Mouse (Mus musculus): ENCODE results near the gene Pitpnm2. TPM values are rescaled to one million over a fixed set of nuclear protein-coding genes. Genes with fewer than 3 reads are reported as not detected.

The Pitpnm2 gene
- polyA plus RNA-seq, 2 experiments: 1.9 to 4.7 TPM

DNA sequence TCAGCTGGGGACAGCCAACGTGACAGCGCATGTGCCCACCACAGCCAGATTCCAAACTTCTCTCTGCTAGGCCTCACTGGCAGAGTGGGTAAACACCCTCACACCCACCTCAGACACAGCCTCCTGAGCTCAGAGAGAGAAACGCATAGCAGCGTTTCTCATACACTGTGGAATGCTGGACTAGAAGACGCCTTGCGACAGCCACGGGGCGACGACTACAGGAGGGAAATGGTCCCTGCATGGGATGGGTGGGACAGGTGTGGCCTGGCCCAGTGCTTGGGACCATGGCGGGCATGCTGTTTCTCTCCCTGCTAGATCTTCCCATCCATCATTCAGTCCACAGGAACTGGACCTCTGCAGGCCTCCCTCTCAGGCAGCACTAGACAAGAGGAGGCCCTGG is 167.1 kb downstream of the Pitpnm2 start:
- H3K4me3 ChIP-seq (ENCODE audit: insufficient read depth in 1 of 2, low read depth in 2 of 2, low read length in 2 of 2): no peak overlapping the region
- 0 out of 4 replicates have a peak, but pooled peaks cover 0 to 4% of the 10 kb centered on the region in 2 experiments for H3K4me1 ChIP-seq (replicated peaks; ENCODE audit: control insufficient read depth in 2 of 2, insufficient read depth in 2 of 2, low read length in 1 of 2)
- no peaks in the 10 kb centered on the region for H3K27me3 ChIP-seq (ENCODE audit: control insufficient read depth, insufficient read depth, low read length)
- H3K9me3 ChIP-seq (ENCODE audit: control insufficient read depth, low read length): no peaks in the 10 kb centered on the region
- no peaks in the 10 kb centered on the region for H3K36me3 ChIP-seq (replicated peaks; ENCODE audit: control insufficient read depth, insufficient read depth, low read depth)
- 74% methylated on average over 10 of the region's 10 CpGs for WGBS (ENCODE audit: insufficient replicate concordance)
- no peak for DNase-seq (ENCODE audit: low read depth in 3 of 3, low spot score in 3 of 3)
- H3K4me2 ChIP-seq (ENCODE audit: low read depth): no peak overlapping the region
- no peak overlapping the region for H3K27ac ChIP-seq
- no peak overlapping the region for H3K9ac ChIP-seq (replicated peaks)
- ATAC-seq (ENCODE audit: insufficient read depth): no peak
- no peak for TF ChIP-seq CTCF (IDR thresholded peaks at IDR 0.05; ENCODE audit: low read depth)
- no peak for TF ChIP-seq EP300 (IDR thresholded peaks at IDR 0.05; ENCODE audit: low read depth)

DNA sequence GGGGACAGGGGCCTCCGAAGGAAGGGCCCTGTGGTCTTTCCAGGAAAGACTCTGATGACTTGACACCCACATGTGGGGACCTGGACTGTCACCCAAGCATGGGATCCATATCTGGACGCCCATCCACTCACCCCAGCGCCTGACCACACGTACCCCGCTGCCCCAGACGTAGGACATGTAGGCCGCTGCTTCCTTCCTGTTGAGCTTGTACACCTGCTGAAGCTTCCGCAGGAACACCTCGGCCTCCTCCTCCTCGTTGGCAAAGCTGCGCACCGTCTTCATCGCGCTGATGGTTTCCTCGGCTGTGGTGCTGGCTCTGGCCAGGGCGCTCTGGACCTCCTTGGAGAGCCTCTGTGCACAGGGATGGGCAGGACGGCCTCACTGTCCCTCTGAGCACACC is 169.7 kb downstream of the Pitpnm2 start:
- DNase-seq (ENCODE audit: low read depth in 3 of 3, low spot score in 3 of 3) (no peak), ATAC-seq (ENCODE audit: insufficient read depth) (no peak)
- no peak overlapping the region for H3K9ac ChIP-seq (replicated peaks)
- peaks cover 0 to 18% of the 10 kb centered on the region in 2 experiments; a peak in 2 of 4 replicates for H3K4me1 ChIP-seq (replicated peaks; ENCODE audit: control insufficient read depth in 2 of 2, insufficient read depth in 2 of 2, low read length in 1 of 2)
- no peaks in the 10 kb centered on the region for H3K27me3 ChIP-seq (ENCODE audit: control insufficient read depth, insufficient read depth, low read length)
- TF ChIP-seq EP300 (IDR thresholded peaks at IDR 0.05; ENCODE audit: low read depth) (no peak), CTCF (IDR thresholded peaks at IDR 0.05; ENCODE audit: low read depth) (no peak)
- H3K4me2 ChIP-seq (ENCODE audit: low read depth): no peak overlapping the region
- H3K4me3 ChIP-seq (ENCODE audit: insufficient read depth in 1 of 2, low read depth in 2 of 2, low read length in 2 of 2): no peak overlapping the region
- H3K36me3 ChIP-seq (replicated peaks; ENCODE audit: control insufficient read depth, insufficient read depth, low read depth): no peaks in the 10 kb centered on the region
- no peaks in the 10 kb centered on the region for H3K9me3 ChIP-seq (ENCODE audit: control insufficient read depth, low read length)
- H3K27ac ChIP-seq: no peak overlapping the region
- WGBS (ENCODE audit: insufficient replicate concordance): 56% methylated on average over 17 of the region's 17 CpGs

DNA sequence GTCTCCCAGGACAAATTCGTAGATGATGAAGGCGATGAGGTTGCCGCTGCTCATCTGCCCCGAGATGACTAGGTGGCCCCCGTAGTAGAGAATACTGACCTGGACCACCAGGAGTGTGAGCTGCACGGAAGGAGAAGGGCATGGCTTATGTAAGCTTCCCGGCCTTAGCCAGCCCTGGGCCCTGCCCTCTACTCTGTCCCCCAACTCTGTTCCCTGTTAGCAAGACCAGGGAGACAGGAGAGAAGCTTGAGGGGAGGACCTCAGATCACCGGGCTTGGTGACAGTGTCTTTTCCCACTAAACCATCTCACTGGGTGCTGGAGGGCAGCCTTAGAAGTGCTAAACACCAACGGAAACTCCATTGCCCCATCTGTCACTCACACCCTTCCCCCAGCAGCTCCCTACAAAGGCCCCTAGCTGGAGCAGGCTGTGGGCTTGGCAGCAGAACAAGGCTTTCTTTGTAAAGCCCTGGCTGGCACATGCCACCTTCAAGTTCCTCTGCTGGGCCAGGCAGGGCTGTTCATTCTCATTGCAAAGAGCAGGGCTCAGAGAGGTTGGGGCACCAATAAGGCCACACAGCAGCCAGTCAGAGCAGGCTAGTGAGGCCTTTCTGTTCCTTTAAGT is 170.7 kb downstream of the Pitpnm2 start:
- ATAC-seq (ENCODE audit: insufficient read depth): no peak
- no peak overlapping the region for H3K4me2 ChIP-seq (ENCODE audit: low read depth)

DNA sequence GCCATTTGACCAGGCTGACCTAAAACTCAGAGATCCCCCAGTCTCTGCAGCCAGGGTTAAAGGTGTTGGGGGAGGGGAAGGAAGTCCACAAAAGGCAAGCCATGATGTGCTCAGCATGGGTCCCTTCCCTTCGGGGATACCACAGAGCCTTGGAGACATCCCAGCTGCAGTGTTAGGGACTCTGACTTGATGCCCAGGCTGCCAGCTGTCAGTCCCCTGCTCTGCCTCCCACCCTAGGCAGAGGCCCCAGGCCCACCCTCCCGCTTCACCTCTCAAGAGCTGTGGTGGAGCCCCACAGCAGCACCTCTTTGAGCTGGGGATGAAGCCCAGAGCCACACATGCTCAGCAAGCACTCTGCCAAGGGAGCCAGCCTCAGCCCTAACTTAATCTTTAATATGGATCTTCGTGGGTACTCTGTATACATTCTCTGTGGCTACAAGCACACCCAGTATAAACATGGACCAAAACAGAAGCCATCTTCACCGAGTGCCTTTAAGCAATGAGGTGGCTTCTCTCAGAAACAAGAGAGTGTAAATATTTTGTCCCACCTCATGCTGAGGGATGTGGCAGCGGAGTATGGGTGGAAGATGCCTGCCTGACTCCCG is 171.6 kb downstream of the Pitpnm2 start:
- H3K27ac ChIP-seq: no peak overlapping the region
- H3K36me3 ChIP-seq (replicated peaks; ENCODE audit: control insufficient read depth, insufficient read depth, low read depth): no peaks in the 10 kb centered on the region
- no peak for DNase-seq (ENCODE audit: low read depth in 3 of 3, low spot score in 3 of 3)
- no peak overlapping the region for H3K4me3 ChIP-seq (ENCODE audit: insufficient read depth in 1 of 2, low read depth in 2 of 2, low read length in 2 of 2)
- no peaks in the 10 kb centered on the region for H3K27me3 ChIP-seq (ENCODE audit: control insufficient read depth, insufficient read depth, low read length)
- 65% methylated on average over 6 of the region's 6 CpGs for WGBS (ENCODE audit: insufficient replicate concordance)
- H3K4me2 ChIP-seq (ENCODE audit: low read depth): no peak overlapping the region
- no peak overlapping the region for H3K9ac ChIP-seq (replicated peaks)
- TF ChIP-seq CTCF (IDR thresholded peaks at IDR 0.05; ENCODE audit: low read depth): no peak
- no peak for ATAC-seq (ENCODE audit: insufficient read depth)
- no peaks in the 10 kb centered on the region for H3K9me3 ChIP-seq (ENCODE audit: control insufficient read depth, low read length)
- peaks cover 0 to 23% of the 10 kb centered on the region in 2 experiments; a peak in 2 of 4 replicates for H3K4me1 ChIP-seq (replicated peaks; ENCODE audit: control insufficient read depth in 2 of 2, insufficient read depth in 2 of 2, low read length in 1 of 2)

More for the DNA sequence above, 170.7 kb downstream of the Pitpnm2 start:
- H3K9ac ChIP-seq (replicated peaks): no peak overlapping the region
- H3K4me1 ChIP-seq (replicated peaks; ENCODE audit: control insufficient read depth in 2 of 2, insufficient read depth in 2 of 2, low read length in 1 of 2): peaks cover 0 to 23% of the 10 kb centered on the region in 2 experiments; a peak in 2 of 4 replicates
- no peaks in the 10 kb centered on the region for H3K36me3 ChIP-seq (replicated peaks; ENCODE audit: control insufficient read depth, insufficient read depth, low read depth)
- H3K27ac ChIP-seq: no peak overlapping the region
- WGBS (ENCODE audit: insufficient replicate concordance): 57% methylated on average over 9 of the region's 9 CpGs
- DNase-seq (ENCODE audit: low read depth in 3 of 3, low spot score in 3 of 3): no peak
- H3K27me3 ChIP-seq (ENCODE audit: control insufficient read depth, insufficient read depth, low read length): no peaks in the 10 kb centered on the region
- no peaks in the 10 kb centered on the region for H3K9me3 ChIP-seq (ENCODE audit: control insufficient read depth, low read length)
- TF ChIP-seq CTCF (IDR thresholded peaks at IDR 0.05; ENCODE audit: low read depth) (no peak), EP300 (IDR thresholded peaks at IDR 0.05; ENCODE audit: low read depth) (no peak)
- H3K4me3 ChIP-seq (ENCODE audit: insufficient read depth in 1 of 2, low read depth in 2 of 2, low read length in 2 of 2): no peak overlapping the region

DNA sequence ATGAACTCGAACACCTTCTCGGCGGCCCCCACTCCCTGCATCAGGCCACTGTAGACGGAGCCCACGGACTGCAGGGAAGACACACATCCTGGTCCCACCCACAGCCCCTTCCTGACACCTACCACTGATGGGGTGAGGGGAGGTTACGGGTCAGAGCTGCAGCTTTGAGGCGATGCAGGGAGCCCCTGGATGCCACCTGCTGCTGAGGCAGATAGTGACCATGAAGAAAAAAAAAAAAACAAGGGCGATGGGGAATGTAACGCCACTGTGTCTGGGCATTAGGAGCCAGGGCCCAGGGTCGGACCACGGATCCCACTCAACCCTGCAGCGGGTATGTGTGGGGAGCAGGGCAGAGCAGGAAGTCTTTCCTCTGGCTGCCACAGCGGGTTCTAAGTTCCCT is 172.3 kb downstream of the Pitpnm2 start:
- DNase-seq (ENCODE audit: low read depth in 3 of 3, low spot score in 3 of 3) (no peak), ATAC-seq (ENCODE audit: insufficient read depth) (no peak)
- Histone ChIP-seq H3K4me2 (ENCODE audit: low read depth) (no peak overlapping the region), H3K36me3 (replicated peaks; ENCODE audit: control insufficient read depth, insufficient read depth, low read depth) (no peaks in the 10 kb centered on the region), H3K9me3 (ENCODE audit: control insufficient read depth, low read length) (no peaks in the 10 kb centered on the region), H3K4me1 (replicated peaks; ENCODE audit: control insufficient read depth in 2 of 2, insufficient read depth in 2 of 2, low read length in 1 of 2) (peaks cover 0 to 23% of the 10 kb centered on the region in 2 experiments; a peak in 2 of 4 replicates), H3K27me3 (ENCODE audit: control insufficient read depth, insufficient read depth, low read length) (no peaks in the 10 kb centered on the region), H3K9ac (replicated peaks) (no peak overlapping the region), H3K4me3 (ENCODE audit: insufficient read depth in 1 of 2, low read depth in 2 of 2, low read length in 2 of 2) (no peak overlapping the region), H3K27ac (no peak overlapping the region)
- TF ChIP-seq EP300 (IDR thresholded peaks at IDR 0.05; ENCODE audit: low read depth) (no peak), CTCF (IDR thresholded peaks at IDR 0.05; ENCODE audit: low read depth) (no peak; the same call in 1 of the 2 replicates)
- WGBS (ENCODE audit: insufficient replicate concordance): 55% methylated on average over 13 of the region's 13 CpGs

All from liver, embryonic 14.5 days (tissue).